Comparison of ENCODE assay signal across 13 mouse cellular contexts in the genomic region with DNA sequence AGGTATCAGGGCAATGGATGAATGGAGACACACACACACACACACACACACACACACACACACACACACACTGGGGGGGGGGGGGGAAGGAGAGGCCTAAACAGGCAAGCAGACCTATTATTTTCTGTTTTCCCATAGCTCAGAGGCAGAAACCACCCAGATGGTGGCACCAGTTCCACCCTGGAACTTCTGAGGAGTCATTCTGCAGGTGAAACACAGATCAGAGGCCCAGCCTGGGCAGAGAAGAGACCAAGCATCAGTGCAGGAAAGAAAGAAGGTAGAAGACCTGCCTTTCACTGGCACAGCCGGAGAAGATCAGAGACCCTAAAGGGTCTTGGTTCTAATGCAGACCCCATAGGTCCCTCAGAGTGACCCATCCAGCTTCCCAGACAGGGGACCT.
DNase-seq lines count a peak whose midpoint lies in the region; ATAC-seq and TF ChIP-seq lines count a peak whose summit lies in the region.
"Had no signal": no experiment of that assay in that cellular context is flagged by ENCODE, and none has a peak within 500 bp of the region (broad histone marks: within the 10 kb centered on the region; RNA-seq: fewer than 3 reads in every experiment).

No protein-coding gene starts in this region.

- H3K4me2 ChIP-seq in lung, embryonic 15.5 days = peak overlapping the region; percentile 67
- H3K4me2 ChIP-seq in hindbrain, embryonic 15.5 days = peak overlapping the region; percentile 68
- H3K4me2 ChIP-seq in stomach, embryonic 14.5 days (replicated peaks; ENCODE audit: low read depth, low read length) = peak overlapping the region; percentile 59; the same call in 1 of the 2 replicates
- H3K4me2 ChIP-seq in kidney, embryonic 16.5 days (replicated peaks; ENCODE audit: low read depth, low read length) = no peak overlapping the region

- peaks cover 8% of the 10 kb centered on the region for H3K36me3 ChIP-seq in heart, adult 2 months (ENCODE audit: control insufficient read depth, insufficient read depth, low read length)
- H3K36me3 ChIP-seq in lung, embryonic 15.5 days = no peaks in the 10 kb centered on the region
- H3K36me3 ChIP-seq in hindbrain, embryonic 15.5 days = no peaks in the 10 kb centered on the region
- H3K36me3 ChIP-seq in stomach, embryonic 14.5 days (ENCODE audit: control insufficient read depth, insufficient read depth, low read length) = no peaks in the 10 kb centered on the region
- no peaks in the 10 kb centered on the region for H3K36me3 ChIP-seq in kidney, embryonic 16.5 days (ENCODE audit: insufficient read depth, low read length)
- H3K36me3 ChIP-seq in thymus, adult 2 months (ENCODE audit: control insufficient read depth, insufficient read depth, low read length) = no peaks in the 10 kb centered on the region
- H3K36me3 ChIP-seq: stomach, embryonic 15.5 days had no signal

- 100% methylated on average over 1 of the region's 1 CpGs for WGBS in heart, adult 2 months
- 96% methylated on average over 1 of the region's 1 CpGs for WGBS in lung, embryonic 15.5 days
- WGBS in hindbrain, embryonic 15.5 days = 93% methylated on average over 1 of the region's 1 CpGs
- 91% methylated on average over 1 of the region's 1 CpGs for WGBS in stomach, embryonic 14.5 days
- 96% methylated on average over 1 of the region's 1 CpGs for WGBS in kidney, embryonic 16.5 days
- 100% methylated on average over 1 of the region's 1 CpGs for WGBS in thymus, adult 2 months

- DNase-seq in heart, adult 2 months = no peak
- no peak for DNase-seq in heart, postnatal 4 days
- no peak for DNase-seq in lung, postnatal 36 days
- DNase-seq in thymus, adult 2 months = no peak
- DNase-seq: cerebellum, adult 9-11 months; kidney, postnatal 14 days; left cerebral cortex, postnatal 4 days had no signal

- no peaks in the 10 kb centered on the region for H3K9me3 ChIP-seq in lung, embryonic 15.5 days
- H3K9me3 ChIP-seq in hindbrain, embryonic 15.5 days = no peaks in the 10 kb centered on the region
- no peaks in the 10 kb centered on the region for H3K9me3 ChIP-seq in stomach, embryonic 14.5 days (ENCODE audit: control insufficient read depth, low read depth, low read length)
- H3K9me3 ChIP-seq in kidney, embryonic 16.5 days (ENCODE audit: low read length) = no peaks in the 10 kb centered on the region
- H3K9me3 ChIP-seq: stomach, embryonic 15.5 days had no signal

- no peak for TF ChIP-seq CTCF in heart, adult 2 months (IDR thresholded peaks at IDR 0.05)
- TF ChIP-seq CTCF in thymus, adult 2 months (IDR thresholded peaks at IDR 0.05; ENCODE audit: borderline replicate concordance, control insufficient read depth, extremely low read depth, insufficient read depth, low read length, poor library complexity) = no peak

- intact Hi-C loops in heart, adult 2 months (cut with DNase I) = loop anchor here (5.0 kb wide), 4 partner anchors 36 to 249 kb away; no protein-coding TSS in a partner anchor

- no peak for TF ChIP-seq EP300 in heart, adult 2 months (IDR thresholded peaks at IDR 0.05; ENCODE audit: insufficient read depth, low read depth, low read length)

- peak overlapping the region; percentile 23; the same call in 1 of the 2 replicates for H3K27ac ChIP-seq in heart, adult 2 months
- no peak overlapping the region for H3K27ac ChIP-seq in lung, embryonic 15.5 days
- peak overlapping the region; percentile 54; the same call in 1 of the 2 replicates for H3K27ac ChIP-seq in hindbrain, embryonic 15.5 days (replicated peaks)
- no peak overlapping the region for H3K27ac ChIP-seq in stomach, embryonic 14.5 days (ENCODE audit: low read length)
- H3K27ac ChIP-seq in kidney, embryonic 16.5 days (ENCODE audit: low read length) = no peak overlapping the region
- no peak overlapping the region for H3K27ac ChIP-seq in thymus, adult 2 months (ENCODE audit: control insufficient read depth, insufficient read depth, low read length)
- H3K27ac ChIP-seq: stomach, embryonic 15.5 days had no signal

- no peak overlapping the region for H3K9ac ChIP-seq in heart, adult 2 months (ENCODE audit: low read depth, low read length)
- H3K9ac ChIP-seq in lung, embryonic 15.5 days = no peak overlapping the region
- peak overlapping the region; percentile 57 for H3K9ac ChIP-seq in hindbrain, embryonic 15.5 days
- H3K9ac ChIP-seq in stomach, embryonic 14.5 days (replicated peaks; ENCODE audit: low read depth, low read length) = no peak overlapping the region
- no peak overlapping the region for H3K9ac ChIP-seq in kidney, embryonic 16.5 days (replicated peaks; ENCODE audit: low read length)
- H3K9ac ChIP-seq: stomach, embryonic 15.5 days had no signal

- peaks cover 7% of the 10 kb centered on the region for H3K4me1 ChIP-seq in heart, adult 2 months (ENCODE audit: control insufficient read depth, insufficient read depth, low read length)
- peaks cover 29% of the 10 kb centered on the region for H3K4me1 ChIP-seq in lung, embryonic 15.5 days
- peaks cover 57% of the 10 kb centered on the region for H3K4me1 ChIP-seq in hindbrain, embryonic 15.5 days (replicated peaks)
- peaks cover 21% of the 10 kb centered on the region for H3K4me1 ChIP-seq in stomach, embryonic 14.5 days (ENCODE audit: control insufficient read depth, insufficient read depth, low read length)
- H3K4me1 ChIP-seq in kidney, embryonic 16.5 days (ENCODE audit: insufficient read depth, low read length) = peaks cover 11% of the 10 kb centered on the region
- H3K4me1 ChIP-seq in thymus, adult 2 months (replicated peaks; ENCODE audit: control insufficient read depth, insufficient read depth, low read length) = no peaks in the 10 kb centered on the region

- H3K79me2 ChIP-seq in heart, adult 2 months (replicated peaks; ENCODE audit: control insufficient read depth, insufficient read depth, low read length) = no peaks in the 10 kb centered on the region

- no peaks in the 10 kb centered on the region for H3K27me3 ChIP-seq in heart, adult 2 months (ENCODE audit: control insufficient read depth, insufficient read depth, low read length)
- H3K27me3 ChIP-seq in lung, embryonic 15.5 days = no peaks in the 10 kb centered on the region
- no peaks in the 10 kb centered on the region for H3K27me3 ChIP-seq in hindbrain, embryonic 15.5 days
- H3K27me3 ChIP-seq in stomach, embryonic 14.5 days (ENCODE audit: control insufficient read depth, insufficient read depth, low read length) = no peaks in the 10 kb centered on the region
- no peaks in the 10 kb centered on the region for H3K27me3 ChIP-seq in kidney, embryonic 16.5 days (ENCODE audit: insufficient read depth, low read length)
- no peaks in the 10 kb centered on the region for H3K27me3 ChIP-seq in thymus, adult 2 months (ENCODE audit: control insufficient read depth, insufficient read depth, low read length)
- H3K27me3 ChIP-seq: stomach, embryonic 15.5 days had no signal

- no peak for ATAC-seq in lung, embryonic 15.5 days (ENCODE audit: borderline replicate concordance, extremely low read depth, low FRiP score, low TSS enrichment)
- no peak for ATAC-seq in hindbrain, embryonic 15.5 days (ENCODE audit: low FRiP score, low read depth)
- ATAC-seq in stomach, embryonic 14.5 days (ENCODE audit: insufficient number of reproducible peaks, insufficient read depth, low FRiP score, low read depth) = no peak
- no peak for ATAC-seq in kidney, embryonic 16.5 days (ENCODE audit: low FRiP score, low TSS enrichment)

- no peak for TF ChIP-seq POLR2A in heart, adult 2 months (IDR thresholded peaks at IDR 0.05; ENCODE audit: insufficient read depth, low read depth, low read length)
- TF ChIP-seq POLR2A in thymus, adult 2 months (IDR thresholded peaks at IDR 0.05; ENCODE audit: control insufficient read depth, extremely low read depth, insufficient read depth, low read length, poor library complexity) = no peak

- H3K4me3 ChIP-seq in heart, adult 2 months = peak overlapping the region; percentile 12; the same call in 1 of the 2 replicates
- no peak overlapping the region for H3K4me3 ChIP-seq in lung, embryonic 15.5 days
- peak overlapping the region; percentile 44 for H3K4me3 ChIP-seq in hindbrain, embryonic 15.5 days
- no peak overlapping the region for H3K4me3 ChIP-seq in stomach, embryonic 14.5 days (ENCODE audit: low read depth, low read length)
- H3K4me3 ChIP-seq in kidney, embryonic 16.5 days (ENCODE audit: low read length) = no peak overlapping the region
- no peak overlapping the region for H3K4me3 ChIP-seq in thymus, adult 2 months (ENCODE audit: control insufficient read depth, insufficient read depth, low read length)
- H3K4me3 ChIP-seq: myocyte; stomach, embryonic 15.5 days had no signal

Comparison
In these comparisons a context has a peak if more than half of its experiments do, and no peak if none do; other contexts are left out.
1. H3K27ac ChIP-seq: peak in heart, adult 2 months (single experiment) and hindbrain, embryonic 15.5 days (single experiment); none in lung, embryonic 15.5 days (single experiment), stomach, embryonic 14.5 days (single experiment), kidney, embryonic 16.5 days (single experiment) and thymus, adult 2 months (single experiment).
2. H3K4me3 ChIP-seq: peak in heart, adult 2 months (single experiment) and hindbrain, embryonic 15.5 days (single experiment); none in lung, embryonic 15.5 days (single experiment), stomach, embryonic 14.5 days (single experiment), kidney, embryonic 16.5 days (single experiment) and thymus, adult 2 months (single experiment).